Mouse (Mus musculus): ENCODE results near the gene Shank3. TPM values are rescaled to one million over a fixed set of nuclear protein-coding genes. Genes with fewer than 3 reads are reported as not detected.

Gene Shank3
- total RNA-seq, 2 experiments from 2014 or later = 196 to 197 TPM

DNA sequence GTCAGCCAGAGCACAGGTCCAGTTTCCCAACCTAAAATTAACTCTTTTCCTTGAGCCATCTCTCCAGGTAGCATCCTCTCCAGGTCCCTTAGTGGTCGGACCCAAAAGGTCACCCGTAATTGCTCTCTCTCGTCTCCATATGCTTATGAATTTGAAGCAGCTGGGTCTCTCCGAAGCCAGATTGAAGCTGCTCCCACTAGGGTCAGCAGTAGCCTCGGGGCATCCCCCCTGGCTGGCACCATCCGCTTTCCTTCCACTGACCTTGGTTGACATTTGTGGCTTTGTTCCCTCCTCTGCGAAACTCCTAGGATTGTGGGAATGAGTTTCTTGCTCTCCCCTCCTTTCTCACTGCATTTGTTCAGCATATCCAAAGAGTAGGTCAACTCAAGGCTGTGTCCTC is 44.7 kb downstream of the Shank3 start:
- DNase-seq (ENCODE audit: extremely low spot score in 1 of 2, low spot score in 2 of 2) = no peak
- intact Hi-C loops (cut with DNase I) = no loop called here

DNA sequence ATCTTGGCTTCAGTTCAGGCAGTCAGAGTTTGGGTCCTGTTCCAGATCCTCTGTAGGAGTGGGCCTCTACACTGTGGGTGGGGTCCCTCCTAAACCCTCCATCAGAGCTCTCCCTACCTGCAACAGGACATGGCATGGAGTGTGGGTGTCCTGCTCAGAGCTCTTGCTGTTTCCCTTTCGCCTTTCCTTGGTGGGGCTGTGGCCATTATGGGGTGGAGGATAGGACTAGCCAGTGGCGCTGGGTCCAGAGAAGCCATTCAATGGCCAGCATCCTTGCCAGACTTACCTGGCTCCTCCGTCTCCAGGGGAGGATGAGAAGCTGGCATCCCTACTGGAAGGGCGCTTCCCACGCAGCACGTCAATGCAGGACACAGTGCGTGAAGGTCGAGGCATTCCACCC is 47.9 kb downstream of the Shank3 start:
- intact Hi-C loops (cut with DNase I) = no loop called here

DNA sequence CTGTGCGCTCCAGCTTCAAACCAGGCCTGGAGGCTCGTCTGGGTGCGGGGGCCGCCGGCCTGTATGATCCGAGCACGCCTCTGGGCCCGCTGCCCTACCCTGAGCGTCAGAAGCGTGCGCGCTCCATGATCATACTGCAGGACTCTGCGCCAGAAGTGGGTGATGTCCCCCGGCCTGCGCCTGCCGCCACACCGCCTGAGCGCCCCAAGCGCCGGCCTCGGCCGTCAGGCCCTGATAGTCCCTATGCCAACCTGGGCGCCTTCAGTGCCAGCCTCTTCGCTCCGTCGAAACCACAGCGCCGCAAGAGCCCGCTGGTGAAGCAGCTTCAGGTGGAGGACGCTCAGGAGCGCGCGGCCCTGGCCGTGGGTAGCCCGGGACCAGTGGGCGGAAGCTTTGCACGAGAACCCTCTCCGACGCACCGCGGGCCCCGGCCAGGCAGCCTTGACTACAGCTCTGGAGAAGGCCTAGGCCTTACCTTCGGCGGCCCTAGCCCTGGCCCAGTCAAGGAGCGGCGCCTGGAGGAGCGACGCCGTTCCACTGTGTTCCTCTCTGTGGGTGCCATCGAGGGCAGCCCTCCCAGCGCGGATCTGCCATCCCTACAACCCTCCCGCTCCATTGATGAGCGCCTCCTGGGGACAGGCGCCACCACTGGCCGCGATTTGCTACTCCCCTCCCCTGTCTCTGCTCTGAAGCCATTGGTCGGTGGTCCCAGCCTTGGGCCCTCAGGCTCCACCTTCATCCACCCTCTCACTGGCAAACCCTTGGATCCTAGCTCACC is 48.6 kb downstream of the Shank3 start:
- peak in 1 of 2 experiments; percentile 55 for DNase-seq (ENCODE audit: extremely low spot score in 1 of 2, low spot score in 2 of 2)
- intact Hi-C loops (cut with DNase I) = no loop called here

More for the DNA sequence above, 47.9 kb downstream of the Shank3 start:
- no peak for DNase-seq (ENCODE audit: extremely low spot score in 1 of 2, low spot score in 2 of 2)

DNA sequence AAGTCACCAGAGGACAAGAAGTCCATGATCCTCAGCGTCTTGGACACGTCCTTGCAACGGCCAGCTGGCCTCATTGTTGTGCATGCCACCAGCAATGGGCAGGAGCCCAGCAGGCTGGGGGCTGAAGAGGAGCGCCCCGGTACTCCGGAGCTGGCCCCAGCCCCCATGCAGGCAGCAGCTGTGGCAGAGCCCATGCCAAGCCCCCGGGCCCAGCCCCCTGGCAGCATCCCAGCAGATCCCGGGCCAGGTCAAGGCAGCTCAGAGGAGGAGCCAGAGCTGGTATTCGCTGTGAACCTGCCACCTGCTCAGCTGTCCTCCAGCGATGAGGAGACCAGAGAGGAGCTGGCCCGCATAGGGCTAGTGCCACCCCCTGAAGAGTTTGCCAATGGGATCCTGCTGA is 49.4 kb downstream of the Shank3 start:
- intact Hi-C loops (cut with DNase I) = no loop called here
- DNase-seq (ENCODE audit: extremely low spot score in 1 of 2, low spot score in 2 of 2) = peak in 1 of 2 experiments; percentile 76

DNA sequence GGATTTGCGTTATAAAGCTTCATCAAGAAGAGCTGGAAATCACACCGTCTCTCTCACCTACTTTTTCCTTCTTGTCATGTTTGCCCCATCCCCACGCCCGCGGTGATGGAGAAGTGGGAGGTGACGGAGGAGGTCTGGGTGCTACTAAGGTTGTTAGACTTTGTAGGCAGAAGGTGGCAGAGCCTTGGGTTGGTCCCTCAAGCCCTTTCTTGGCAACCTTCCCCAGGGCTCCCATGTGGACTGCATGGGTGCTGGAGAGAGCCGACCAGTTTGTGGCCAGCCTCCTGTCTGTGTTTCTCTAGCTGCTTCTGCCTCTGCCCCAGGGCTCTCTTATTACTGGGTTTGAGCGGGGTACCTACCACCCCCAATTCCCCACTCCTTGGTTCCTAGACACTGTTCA is 51.1 kb downstream of the Shank3 start:
- DNase-seq (ENCODE audit: extremely low spot score in 1 of 2, low spot score in 2 of 2) = no peak
- intact Hi-C loops (cut with DNase I) = no loop called here

DNA sequence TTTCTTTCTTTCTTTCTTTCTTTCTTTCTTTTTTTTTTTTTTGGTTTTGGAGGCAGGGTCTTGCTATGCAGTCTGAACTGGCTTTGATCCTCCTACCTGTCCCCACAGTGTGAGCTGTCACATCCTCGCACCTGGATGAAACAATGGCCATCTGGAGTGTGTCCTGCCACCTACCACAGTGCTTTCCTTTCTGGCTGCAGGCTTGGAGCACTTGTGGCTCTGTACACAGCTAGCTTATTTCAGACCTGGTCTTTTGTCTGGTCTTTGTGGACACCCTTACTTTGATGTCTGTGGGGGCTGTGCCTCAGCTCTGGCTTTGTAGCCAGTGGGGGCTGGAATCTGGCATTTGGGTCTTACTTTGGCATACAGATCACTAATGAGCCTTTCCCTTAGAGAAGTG is 52.3 kb downstream of the Shank3 start:
- DNase-seq (ENCODE audit: extremely low spot score in 1 of 2, low spot score in 2 of 2) = no peak
- intact Hi-C loops (cut with DNase I) = no loop called here

DNA sequence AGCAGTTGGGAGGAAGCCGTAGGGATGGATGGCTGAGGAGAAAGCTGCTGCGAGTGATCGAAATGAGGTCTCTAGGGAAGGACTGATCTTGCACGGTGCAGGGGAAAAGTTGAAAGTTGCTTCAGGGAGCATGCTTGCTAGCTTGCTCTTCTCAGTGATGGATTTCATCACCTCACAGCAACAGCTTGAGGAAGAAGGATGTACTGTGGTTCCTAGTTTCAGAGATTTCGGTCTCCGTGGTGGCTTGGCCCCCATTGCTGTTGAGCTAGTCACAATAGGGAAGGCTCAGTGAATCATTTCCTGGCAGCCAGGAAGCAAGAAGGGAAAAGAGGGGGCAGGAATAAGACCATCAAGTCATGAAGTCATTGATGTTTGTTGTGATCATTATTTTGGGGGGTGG is 56.2 kb downstream of the Shank3 start:
- intact Hi-C loops (cut with DNase I) = no loop called here
- DNase-seq (ENCODE audit: extremely low spot score in 1 of 2, low spot score in 2 of 2) = no peak

DNA sequence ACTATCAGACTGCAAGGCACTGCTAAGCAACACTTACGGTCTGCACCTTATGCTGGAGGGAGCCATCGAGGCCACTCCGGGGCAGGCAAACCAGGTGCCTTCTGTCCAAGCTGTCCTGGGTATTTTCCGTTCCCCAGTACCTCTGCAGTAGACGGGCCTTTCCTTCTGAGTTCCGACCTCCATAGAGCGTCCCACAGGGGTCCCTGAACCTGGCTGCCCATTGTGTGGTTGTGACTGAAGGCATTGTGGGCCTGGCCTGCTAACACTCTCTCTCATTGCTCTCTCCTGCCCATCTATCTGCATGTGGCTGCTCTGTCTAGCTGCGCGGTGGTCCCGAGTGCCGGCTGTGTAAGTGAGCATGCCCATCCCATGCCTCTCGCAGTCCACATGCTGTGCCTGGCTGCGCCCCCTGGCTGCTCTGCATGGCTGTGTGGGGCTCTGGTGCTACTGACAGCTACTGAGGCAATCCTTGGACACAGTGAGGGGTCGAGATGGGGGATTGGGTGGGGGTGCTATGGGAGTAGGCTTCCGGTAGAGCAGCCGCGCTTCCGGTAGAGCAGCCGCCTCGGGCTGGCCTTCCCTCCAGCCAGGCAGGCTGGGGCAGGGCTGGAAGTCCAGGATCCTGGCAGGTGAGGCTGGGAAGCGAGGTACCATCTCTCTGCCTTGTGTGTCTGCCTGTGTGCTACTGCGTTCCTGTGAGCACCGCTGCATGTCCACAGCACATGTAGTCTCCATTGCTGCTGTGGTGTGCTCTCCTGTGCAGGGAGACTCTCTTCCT is 57.2 kb downstream of the Shank3 start:
- intact Hi-C loops (cut with DNase I) = no loop called here
- DNase-seq (ENCODE audit: extremely low spot score in 1 of 2, low spot score in 2 of 2) = peak in 1 of 2 experiments; percentile 54

DNA sequence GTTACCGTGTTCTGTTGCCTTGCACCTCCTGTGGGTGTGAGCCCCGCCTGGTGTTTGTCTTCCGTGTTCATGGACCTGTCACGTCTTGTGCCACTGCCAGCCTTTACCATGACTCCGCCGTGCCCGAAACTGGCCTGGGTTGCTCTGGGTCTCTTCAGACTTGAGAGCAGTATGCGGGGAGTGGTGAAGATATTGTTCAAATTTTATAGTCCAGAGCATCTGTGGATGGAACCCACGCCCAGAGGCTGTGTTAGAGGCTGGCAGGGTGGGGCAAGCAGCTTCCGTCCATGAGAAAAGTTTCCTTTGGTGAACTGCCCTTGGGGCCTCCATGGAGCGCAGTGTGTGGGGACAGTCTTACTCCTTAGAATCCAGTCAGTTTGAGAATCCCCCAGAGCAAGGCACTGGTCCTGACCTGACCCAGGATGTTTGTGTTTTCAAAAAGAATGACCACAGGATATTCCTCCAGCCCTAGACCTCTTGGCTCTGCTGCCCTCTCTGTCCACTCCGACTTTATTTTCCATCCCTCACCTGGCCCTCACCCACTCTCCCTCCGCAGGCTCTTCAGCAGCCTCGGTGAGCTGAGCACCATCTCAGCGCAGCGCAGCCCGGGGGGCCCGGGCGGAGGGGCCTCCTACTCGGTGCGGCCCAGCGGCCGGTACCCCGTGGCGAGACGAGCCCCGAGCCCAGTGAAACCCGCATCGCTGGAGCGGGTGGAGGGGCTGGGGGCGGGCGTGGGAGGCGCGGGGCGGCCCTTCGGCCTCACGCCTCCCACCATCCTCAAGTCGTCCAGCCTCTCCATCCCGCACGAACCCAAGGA is 58.0 kb downstream of the Shank3 start:
- no peak for DNase-seq (ENCODE audit: extremely low spot score in 1 of 2, low spot score in 2 of 2)
- intact Hi-C loops (cut with DNase I) = no loop called here

DNA sequence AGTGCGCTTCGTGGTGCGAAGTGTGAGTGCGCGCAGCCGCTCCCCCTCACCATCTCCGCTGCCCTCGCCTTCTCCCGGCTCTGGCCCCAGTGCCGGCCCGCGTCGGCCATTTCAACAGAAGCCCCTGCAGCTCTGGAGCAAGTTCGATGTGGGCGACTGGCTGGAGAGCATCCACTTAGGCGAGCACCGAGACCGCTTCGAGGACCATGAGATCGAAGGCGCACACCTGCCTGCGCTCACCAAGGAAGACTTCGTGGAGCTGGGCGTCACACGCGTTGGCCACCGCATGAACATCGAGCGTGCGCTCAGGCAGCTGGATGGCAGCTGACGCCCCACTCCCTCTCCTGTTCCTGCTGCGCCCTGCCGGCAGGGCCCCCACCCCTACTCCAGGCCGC is 58.6 kb downstream of the Shank3 start:
- no peak for DNase-seq (ENCODE audit: extremely low spot score in 1 of 2, low spot score in 2 of 2)

DNA sequence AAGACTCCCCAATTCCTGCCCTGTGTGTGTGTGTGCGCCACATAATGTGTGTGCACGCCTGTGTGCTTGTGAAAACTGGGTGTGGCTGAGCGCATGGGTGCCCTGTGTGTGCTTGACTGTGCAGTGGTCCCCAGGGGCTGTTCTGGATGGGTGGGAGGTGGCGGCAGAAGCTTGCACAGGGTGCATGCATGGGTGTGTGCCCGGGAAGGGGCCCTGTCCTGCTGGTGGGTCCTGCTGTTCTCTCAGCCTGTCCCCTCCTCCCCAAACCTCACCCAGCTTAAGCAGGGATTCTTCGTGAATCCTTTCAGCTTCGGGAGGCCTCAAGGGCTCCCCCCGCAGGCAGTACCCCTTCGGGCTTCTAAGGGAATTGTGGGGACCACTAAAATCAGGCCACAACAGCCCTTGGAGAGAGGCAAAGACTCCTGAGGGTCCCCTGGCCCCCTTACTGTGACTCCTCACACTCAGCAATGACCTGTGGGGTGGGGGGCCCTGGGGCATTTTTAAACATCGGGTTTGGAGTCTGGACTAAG is 59.8 kb downstream of the Shank3 start:
- intact Hi-C loops (cut with DNase I) = no loop called here
- DNase-seq (ENCODE audit: extremely low spot score in 1 of 2, low spot score in 2 of 2) = no peak

More for the DNA sequence above, 58.6 kb downstream of the Shank3 start:
- intact Hi-C loops (cut with DNase I) = no loop called here

DNA sequence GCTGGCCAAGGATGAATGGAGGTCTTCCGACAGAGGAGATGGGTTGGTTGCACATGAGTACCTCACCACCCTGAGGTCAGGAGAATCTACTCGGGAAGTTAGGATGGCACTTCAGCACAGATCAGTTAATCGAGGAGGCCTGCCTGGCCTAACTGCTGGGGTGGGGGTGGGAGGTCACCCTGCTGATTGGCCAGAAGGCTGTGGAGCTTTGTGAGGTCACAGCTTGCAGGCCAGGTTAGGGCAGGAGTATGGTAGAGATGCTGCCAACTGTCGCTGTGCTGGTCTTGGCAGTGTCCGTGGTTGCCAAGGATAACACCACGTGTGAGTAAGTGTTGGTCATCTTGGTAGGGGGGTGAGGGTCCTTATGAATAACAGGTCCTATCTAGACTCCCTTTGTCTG is 68.7 kb downstream of the Shank3 start, which contains the start of gene Acr:
Gene Acr, plus strand, starts transcription at position 213 of the 400 bp plus-strand sequence.
- intact Hi-C loops (cut with DNase I) = no loop called here
- no peak for DNase-seq (ENCODE audit: extremely low spot score in 1 of 2, low spot score in 2 of 2)

DNA sequence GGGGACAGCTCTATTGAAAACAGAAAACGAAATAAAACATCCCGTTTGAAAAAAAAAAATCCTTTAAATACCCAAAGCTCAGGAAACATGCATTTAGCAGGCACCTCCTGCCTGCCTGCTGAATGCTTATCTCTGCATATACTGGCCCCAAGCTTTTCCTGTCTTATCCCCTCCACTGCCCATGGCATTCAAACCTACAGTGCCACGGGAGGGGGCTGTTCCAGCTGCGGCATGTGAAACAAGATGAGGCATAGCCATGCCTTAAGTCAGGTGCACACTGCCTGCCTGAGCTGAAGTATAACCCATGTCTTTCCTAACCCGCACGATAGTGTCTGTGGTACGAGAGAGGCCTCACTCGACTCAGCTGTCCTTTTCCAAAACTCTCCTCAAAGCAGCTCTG is 72.7 kb downstream of the Shank3 start:
- DNase-seq (ENCODE audit: extremely low spot score in 1 of 2, low spot score in 2 of 2) = no peak
- intact Hi-C loops (cut with DNase I) = no loop called here

DNA sequence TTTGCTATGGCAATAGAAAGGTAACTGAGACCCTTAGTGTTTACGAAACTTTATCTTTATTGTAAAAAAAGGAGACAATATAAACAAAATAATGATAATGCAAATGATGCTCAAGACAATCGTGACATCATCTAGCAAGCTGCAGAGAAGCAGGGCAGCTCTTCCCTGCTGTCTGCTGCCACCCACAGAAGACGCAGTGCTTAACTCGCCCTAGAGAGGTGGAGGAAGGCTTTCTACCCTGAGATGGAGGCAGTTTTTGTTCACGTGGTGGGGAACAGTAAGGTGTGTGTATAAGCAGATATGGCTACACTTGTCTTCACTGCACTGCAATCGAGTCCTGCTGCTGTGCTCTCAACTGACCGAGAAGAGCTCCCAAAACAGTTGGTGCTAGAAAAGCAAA is 83.1 kb downstream of the Shank3 start:
- intact Hi-C loops (cut with DNase I) = no loop called here
- DNase-seq (ENCODE audit: extremely low spot score in 1 of 2, low spot score in 2 of 2) = no peak

DNA sequence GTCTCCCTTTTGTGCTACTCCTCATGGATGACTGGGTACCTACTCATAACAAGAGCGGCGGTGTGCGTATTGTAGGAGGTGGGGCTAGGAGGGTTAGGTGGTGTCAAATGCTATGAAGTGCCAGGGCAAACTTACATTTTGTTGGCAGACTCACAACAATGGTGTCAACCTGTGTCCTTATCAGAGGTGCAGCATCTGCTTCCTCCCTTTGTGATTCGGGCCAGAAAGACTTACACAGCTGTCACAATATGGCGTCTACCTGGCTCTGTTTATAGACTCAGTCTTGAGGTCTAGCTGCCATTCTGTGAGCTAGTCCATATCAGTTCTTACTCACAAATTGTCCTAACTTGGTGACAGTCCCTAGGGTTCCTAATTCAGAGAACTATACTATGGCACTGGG is 85.7 kb downstream of the Shank3 start:
- DNase-seq (ENCODE audit: extremely low spot score in 1 of 2, low spot score in 2 of 2) = no peak
- intact Hi-C loops (cut with DNase I) = no loop called here

DNA sequence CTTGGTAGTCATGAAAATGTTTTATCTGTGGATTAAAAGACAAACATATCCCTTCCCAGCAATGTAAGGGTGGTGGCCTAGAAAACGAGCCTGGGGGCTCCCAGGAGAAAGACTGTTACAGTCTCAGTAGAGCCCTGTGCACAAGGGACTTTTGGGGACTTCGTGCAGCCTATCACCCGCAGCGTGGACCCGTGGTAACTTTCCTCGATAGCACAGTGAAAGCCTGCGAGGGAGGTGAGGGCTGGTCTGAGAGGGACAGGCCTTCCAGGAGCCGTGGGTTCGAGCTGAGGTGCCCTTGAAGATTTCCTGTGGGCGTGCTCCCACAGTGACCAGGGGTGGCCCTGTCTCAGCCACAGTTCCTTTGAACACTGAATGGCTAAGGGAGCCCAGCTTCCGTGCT is 86.2 kb downstream of the Shank3 start:
- no peak for DNase-seq (ENCODE audit: extremely low spot score in 1 of 2, low spot score in 2 of 2)
- intact Hi-C loops (cut with DNase I) = no loop called here

DNA sequence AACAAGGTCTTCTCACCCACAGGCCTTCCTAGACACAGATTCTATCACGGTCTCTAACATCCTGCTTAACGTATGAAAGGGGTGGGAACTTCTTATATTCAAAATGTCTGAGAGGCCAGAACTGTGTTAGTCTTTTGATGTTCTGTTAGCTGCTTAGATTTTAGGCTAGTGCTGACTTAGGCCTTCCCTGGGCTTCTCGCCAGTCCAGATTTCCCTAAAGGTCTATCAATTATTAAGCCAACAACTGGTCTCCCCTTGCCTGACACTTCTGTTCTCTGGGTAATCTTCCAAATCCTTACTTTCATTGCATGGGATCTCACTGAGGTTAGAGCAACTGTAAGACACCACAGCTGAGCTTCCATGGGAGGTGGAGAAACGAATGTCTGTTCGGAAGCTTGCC is 89.7 kb downstream of the Shank3 start:
- intact Hi-C loops (cut with DNase I) = no loop called here
- no peak for DNase-seq (ENCODE audit: extremely low spot score in 1 of 2, low spot score in 2 of 2)

DNA sequence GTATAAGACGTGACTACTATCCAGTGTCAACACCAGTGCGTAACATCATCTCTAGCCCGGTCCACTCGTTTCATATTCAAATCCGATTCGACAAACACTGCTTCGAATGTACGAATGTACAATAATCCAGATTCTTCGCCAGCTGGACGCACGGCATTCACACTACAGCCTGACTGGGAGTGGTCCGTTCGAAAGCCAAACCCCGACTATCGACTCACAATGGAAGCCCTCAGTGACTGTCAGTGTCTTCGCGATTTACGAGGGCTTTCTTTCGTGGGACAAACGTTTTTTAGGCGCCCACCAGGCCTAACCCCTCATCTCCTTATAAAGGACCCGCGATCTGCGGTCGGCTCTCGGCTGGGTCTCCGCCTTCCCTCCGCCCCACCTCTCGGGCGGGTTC is 91.9 kb downstream of the Shank3 start:
- intact Hi-C loops (cut with DNase I) = no loop called here
- DNase-seq (ENCODE audit: extremely low spot score in 1 of 2, low spot score in 2 of 2) = no peak

DNA sequence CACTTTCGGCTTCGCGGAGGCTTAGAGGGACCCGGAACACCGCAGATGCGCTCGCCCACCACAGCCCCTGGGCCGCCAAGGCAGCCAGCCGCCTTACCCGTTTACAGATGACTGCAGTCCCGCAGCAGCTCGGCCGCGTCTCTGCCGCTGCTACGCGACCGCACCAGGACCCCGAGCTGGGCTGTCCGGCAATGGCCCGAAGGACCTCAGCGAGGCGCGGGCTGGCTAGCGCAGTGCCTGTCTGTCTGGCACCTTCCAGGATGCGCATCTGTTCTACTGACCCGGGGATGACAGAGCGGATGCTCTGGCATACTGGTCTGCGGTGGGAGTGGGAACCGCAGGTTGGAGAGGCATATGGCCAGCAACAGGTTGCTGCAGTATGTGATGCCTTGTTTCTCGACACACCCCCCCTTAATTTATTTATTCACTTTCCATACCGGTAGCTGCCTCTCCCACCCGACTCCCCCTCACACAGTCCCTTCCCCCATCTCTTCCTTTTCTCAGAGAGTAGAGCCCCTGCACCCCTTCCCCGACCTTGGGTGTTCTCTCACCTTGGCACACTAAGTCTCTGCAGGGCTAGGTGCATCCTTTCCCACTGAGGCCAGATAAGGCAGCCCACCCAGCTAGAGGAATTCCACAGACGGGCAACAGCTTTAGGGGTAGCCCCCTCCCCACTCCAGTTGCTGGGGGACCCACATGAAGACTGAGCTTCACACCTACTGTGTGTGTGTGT is 92.5 kb downstream of the Shank3 start, which contains the start of gene Rabl2:
Gene Rabl2, minus strand, starts transcription at position 201 of the 733 bp plus-strand sequence.
- intact Hi-C loops (cut with DNase I) = no loop called here
- DNase-seq (ENCODE audit: extremely low spot score in 1 of 2, low spot score in 2 of 2) = peak; percentile 82 to 92

Data from left cerebral cortex, postnatal 10 days (tissue).